Mouse (Mus musculus) ES-E14 (cell line): ENCODE results near the gene Ptgis. TPM values are rescaled to one million over a fixed set of nuclear protein-coding genes. Genes with fewer than 3 reads are reported as not detected.

Source experiments
- DNase-seq: peaks from one replicate; pipeline ENCODE4 v3.0.0-alpha.2; 2013; ENCODE audit warnings: low read depth, low spot score
- H3K27ac ChIP-seq: 2 replicates; pipeline ENCODE4 v1.5.1; 2012; ENCODE audit warnings: low read depth, mild to moderate bottlenecking, low read length, moderate library complexity, mixed read lengths; ENCODE audit not compliant: poor library complexity, insufficient read depth, severe bottlenecking
- H3K36me3 ChIP-seq: 2 replicates; pipeline ENCODE4 v1.6.1; 2012; ENCODE audit warnings: mild to moderate bottlenecking, low read length, moderate library complexity, mixed read lengths; ENCODE audit not compliant: control insufficient read depth, poor library complexity, insufficient read depth, severe bottlenecking
- H3K4me1 ChIP-seq, 2 experiments: fragments of 150-350 bp in 1 of 2; sonication (generic) in 1 of 2; 2 replicates each; pipeline ENCODE4 v1.6.1; 2012; ENCODE audit warnings: low read length in 2 of 2, mild to moderate bottlenecking in 1 of 2, mixed read lengths in 1 of 2; ENCODE audit not compliant: control insufficient read depth in 2 of 2, insufficient read depth in 2 of 2, poor library complexity in 1 of 2
- H3K4me3 ChIP-seq, 2 experiments: fragments of 150-350 bp in 1 of 2; sonication (generic) in 1 of 2; 2 replicates each; pipeline ENCODE4 v1.5.1; 2012; ENCODE audit warnings: low read length in 2 of 2, low read depth in 1 of 2, mild to moderate bottlenecking in 1 of 2, mixed read lengths in 1 of 2; ENCODE audit not compliant: insufficient read depth in 1 of 2, poor library complexity in 1 of 2, severe bottlenecking in 1 of 2
- H3K9ac ChIP-seq: 2 replicates; pipeline ENCODE4 v1.6.1; 2012; ENCODE audit warnings: low read depth, mild to moderate bottlenecking, low read length, mixed read lengths; ENCODE audit not compliant: poor library complexity, insufficient read depth, severe bottlenecking
- H3K9me3 ChIP-seq: fragments of 150-350 bp; sonication (generic); 2 replicates; pipeline ENCODE4 v1.6.1; 2012; ENCODE audit warnings: low read depth, mild to moderate bottlenecking, low read length; ENCODE audit not compliant: control insufficient read depth, insufficient read depth
- CHD2 ChIP-seq: IDR thresholded peaks from 2 replicates; pipeline ENCODE4 v1.6.1; 2014; ENCODE audit warnings: mild to moderate bottlenecking, low read depth, low read length, inconsistent platforms
- HCFC1 ChIP-seq: IDR thresholded peaks from 2 replicates; pipeline ENCODE4 v1.6.1; 2012; ENCODE audit warnings: low read length, inconsistent platforms, borderline replicate concordance; ENCODE audit not compliant: insufficient read depth
- MAFK ChIP-seq: IDR thresholded peaks from 2 replicates; pipeline ENCODE4 v1.6.1; 2014; ENCODE audit warnings: mild to moderate bottlenecking, low read depth, low read length, inconsistent platforms; ENCODE audit not compliant: insufficient read depth
- ZC3H11A ChIP-seq: IDR thresholded peaks from 2 replicates; pipeline ENCODE4 v1.6.1; 2012; ENCODE audit warnings: low read depth, mild to moderate bottlenecking, inconsistent platforms, low read length, borderline replicate concordance
- ZNF384 ChIP-seq: IDR thresholded peaks from 2 replicates; pipeline ENCODE4 v1.6.1; 2012; ENCODE audit warnings: low read depth, low read length, inconsistent platforms
- in situ Hi-C, 2 experiments: fragments of 600-800 bp; cut with MboI; formaldehyde crosslinking; loops; one replicate each; pipeline ENCODE4 v1.15.1; 2025; ENCODE audit warnings: low sequenced_read_pairs in 2 of 2, inconsistent platforms in 1 of 2; ENCODE audit not compliant: unreplicated experiment in 2 of 2
- total RNA-seq: library from RNA; depleted of rRNA; stranded (reverse); fragments of 300-350 nt; gene quantifications from 2 replicates; pipeline ENCODE4 v1.2.3, GENCODE M21; 2012

The Ptgis gene
- total RNA-seq, 1 experiment = 16.1 TPM

DNA sequence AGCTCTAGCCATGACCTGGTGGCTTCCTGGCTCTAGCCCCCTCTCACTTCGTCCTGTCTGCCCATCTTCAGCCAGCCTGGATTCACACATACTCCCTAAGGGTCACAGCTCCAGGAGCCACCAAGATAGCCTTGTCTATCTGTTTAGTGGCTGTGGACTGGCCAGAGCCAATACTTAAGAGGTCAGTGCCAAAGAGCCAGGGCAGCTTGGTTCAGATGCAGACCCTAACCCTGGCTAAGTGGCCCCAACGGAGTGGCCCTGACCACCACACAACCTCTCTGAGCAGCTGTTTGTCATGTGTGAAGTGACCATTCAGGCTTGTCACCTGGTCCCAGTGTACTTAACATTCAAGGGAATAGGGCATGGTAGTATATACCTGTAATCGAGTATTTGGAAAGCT, 30.1 kb upstream of the Ptgis start:
- H3K27ac ChIP-seq = no peak overlapping the region
- no peak for DNase-seq
- in situ Hi-C loops = no loop called here
- TF ChIP-seq MAFK (no peak), ZC3H11A (no peak), HCFC1 (no peak)
- peaks cover 2% of the 10 kb centered on the region in 2 experiments; a peak in 2 of 4 replicates for H3K4me1 ChIP-seq
- H3K9me3 ChIP-seq = no peaks in the 10 kb centered on the region
- no peak overlapping the region for H3K4me3 ChIP-seq
- no peaks in the 10 kb centered on the region for H3K36me3 ChIP-seq
- no peak overlapping the region for H3K9ac ChIP-seq

DNA sequence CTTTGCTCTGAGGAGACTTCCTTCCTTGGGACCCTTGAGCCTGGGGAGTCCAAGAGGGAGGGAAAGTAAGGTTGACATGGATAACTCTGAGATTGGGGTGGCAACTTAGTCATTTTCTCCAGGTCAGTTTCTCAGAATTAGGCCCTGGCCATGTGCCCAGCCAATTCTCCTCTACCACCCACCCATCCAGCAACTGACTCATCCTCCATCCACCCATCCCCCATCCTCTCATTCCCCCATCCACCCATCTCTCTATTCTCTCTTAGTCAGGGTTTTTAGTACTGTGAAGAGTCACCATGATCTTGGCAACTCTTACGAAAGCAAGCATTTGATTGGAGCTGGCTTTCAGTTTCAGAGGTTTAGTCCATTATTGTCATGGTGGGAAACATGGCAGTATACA, 28.3 kb upstream of the Ptgis start:
- Histone ChIP-seq H3K27ac (no peak overlapping the region), H3K4me1 (peaks cover 2 to 6% of the 10 kb centered on the region in 2 experiments; a peak in 2 of 4 replicates), H3K4me3 (no peak overlapping the region), H3K36me3 (no peaks in the 10 kb centered on the region), H3K9ac (no peak overlapping the region), H3K9me3 (no peaks in the 10 kb centered on the region)
- in situ Hi-C loops = no loop called here
- DNase-seq = no peak
- TF ChIP-seq CHD2 = no peak

DNA sequence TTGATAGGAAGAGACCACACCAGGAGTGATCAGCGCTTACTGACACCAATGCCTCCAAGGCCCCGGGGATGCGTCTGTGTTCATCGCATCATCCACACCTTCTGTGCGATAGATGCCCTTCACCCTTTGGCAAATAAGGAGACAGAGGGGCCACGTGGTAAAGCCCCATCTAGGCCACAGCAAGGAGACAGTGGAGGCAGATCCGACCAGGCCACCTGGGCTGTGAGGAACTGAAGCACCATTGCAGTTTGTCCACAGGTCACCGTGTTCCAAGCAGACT, 27.9 kb upstream of the Ptgis start:
- in situ Hi-C loops = no loop called here
- Histone ChIP-seq H3K27ac (no peak overlapping the region), H3K9me3 (no peaks in the 10 kb centered on the region), H3K9ac (no peak overlapping the region), H3K4me3 (no peak overlapping the region), H3K36me3 (no peaks in the 10 kb centered on the region), H3K4me1 (peaks cover 2 to 7% of the 10 kb centered on the region in 2 experiments; a peak in 2 of 4 replicates)
- DNase-seq = no peak
- TF ChIP-seq HCFC1 (no peak), CHD2 (no peak), MAFK (no peak), ZNF384 (no peak), ZC3H11A (no peak)

DNA sequence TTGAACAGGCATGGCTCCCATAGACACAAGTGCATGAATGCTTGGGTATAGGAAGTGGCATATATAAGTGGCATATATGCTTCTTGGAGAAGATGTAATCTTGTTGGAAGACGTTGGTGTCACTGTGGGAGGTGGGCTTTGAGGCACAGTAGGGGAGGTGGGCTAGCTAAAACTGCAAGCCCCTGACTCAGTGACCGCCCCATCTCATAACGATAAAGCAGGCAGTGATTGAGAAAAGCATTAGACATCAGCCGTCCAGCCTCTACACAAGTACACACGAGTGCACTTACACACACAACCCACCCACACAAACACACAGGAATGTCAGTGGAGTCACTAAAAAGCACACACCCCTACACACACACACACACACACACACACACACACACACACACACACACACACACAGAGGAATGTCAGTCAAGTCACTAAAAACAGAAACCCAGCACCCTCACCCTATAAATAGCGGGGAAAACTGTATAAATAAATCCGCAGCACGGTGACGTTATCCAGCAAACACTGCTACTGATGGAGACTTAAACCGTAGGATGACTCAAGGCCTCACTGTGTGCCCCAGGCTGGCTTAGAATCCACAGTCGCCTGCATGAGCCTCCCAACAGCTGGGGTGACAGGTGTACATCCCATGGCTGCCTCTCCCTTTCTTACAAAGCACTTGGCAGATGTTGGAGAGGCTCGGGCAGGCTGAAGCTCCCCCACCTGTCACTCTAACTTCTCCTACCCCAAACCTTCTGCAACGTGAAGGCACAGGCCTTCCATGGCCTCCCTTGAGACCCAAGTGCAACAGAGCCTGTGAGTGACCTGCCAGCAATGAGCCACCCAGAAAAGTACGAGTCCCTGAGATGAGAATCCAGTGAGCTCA, 27.4 kb upstream of the Ptgis start:
- in situ Hi-C loops = no loop called here
- no peak overlapping the region for H3K9ac ChIP-seq
- H3K27ac ChIP-seq = no peak overlapping the region
- no peak overlapping the region for H3K4me3 ChIP-seq
- TF ChIP-seq CHD2 (no peak), ZNF384 (no peak), ZC3H11A (no peak), HCFC1 (no peak)
- DNase-seq = no peak
- H3K9me3 ChIP-seq = no peaks in the 10 kb centered on the region
- H3K36me3 ChIP-seq = no peaks in the 10 kb centered on the region
- H3K4me1 ChIP-seq = peaks cover 2 to 7% of the 10 kb centered on the region in 2 experiments; a peak in 2 of 4 replicates

DNA sequence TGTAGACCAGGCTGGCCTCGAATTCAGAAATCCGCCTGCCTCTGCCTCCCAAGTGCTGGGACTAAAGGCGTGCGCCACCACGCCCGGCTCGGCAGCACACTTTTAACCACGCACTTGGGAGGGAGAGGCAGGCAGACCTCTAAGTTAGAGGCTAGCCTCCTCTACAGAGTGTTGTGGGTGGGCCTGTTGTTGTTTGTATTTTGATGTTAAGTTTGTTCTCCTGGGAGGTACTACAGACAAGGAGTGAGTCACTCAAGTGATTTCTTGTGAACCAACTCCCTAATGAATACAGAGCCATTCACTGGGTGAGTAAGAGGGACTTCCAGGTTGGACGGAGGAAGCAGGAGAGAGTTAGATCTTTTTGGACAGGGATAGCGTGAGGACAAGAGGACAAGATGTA, 25.8 kb upstream of the Ptgis start:
- in situ Hi-C loops = no loop called here
- no peak for DNase-seq
- H3K9me3 ChIP-seq = no peaks in the 10 kb centered on the region
- no peak overlapping the region; the same call in 1 of the 2 replicates for H3K27ac ChIP-seq
- no peaks in the 10 kb centered on the region for H3K36me3 ChIP-seq
- H3K9ac ChIP-seq = no peak overlapping the region
- no peak for TF ChIP-seq CHD2
- TF ChIP-seq ZNF384 = 0 out of 2 replicates have a peak, but pooled peaks have one; percentile 21
- H3K4me3 ChIP-seq = no peak overlapping the region
- H3K4me1 ChIP-seq = peaks cover 2 to 7% of the 10 kb centered on the region in 2 experiments; a peak in 2 of 4 replicates
